Comparison of ENCODE assay signal across 9 mouse cellular contexts in the genomic region with DNA sequence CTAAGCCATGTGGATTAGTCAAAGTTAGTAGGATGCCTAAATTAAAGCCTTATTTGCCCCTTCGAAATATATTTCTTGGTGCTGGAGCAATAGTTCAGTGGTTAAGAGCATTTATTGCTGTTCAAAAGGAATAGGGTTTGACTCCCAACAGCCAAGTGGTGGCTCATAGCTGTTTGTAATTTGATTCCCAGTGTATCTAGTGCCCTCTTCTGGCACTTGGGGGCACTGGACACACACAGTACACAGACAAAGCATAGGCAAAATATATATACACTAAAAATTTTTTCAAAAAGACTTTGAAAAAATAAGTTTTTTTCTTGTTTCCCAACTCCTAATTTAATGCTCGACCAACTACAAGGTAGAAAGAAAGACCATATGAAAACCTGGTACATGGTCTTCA. TPM values are rescaled to one million over a fixed set of nuclear protein-coding genes. Genes with fewer than 3 reads are reported as not detected.
DNase-seq lines count a peak whose midpoint lies in the region; ATAC-seq lines count a peak whose summit lies in the region.
"Had no signal": no experiment of that assay in that cellular context is flagged by ENCODE, and none has a peak within 500 bp of the region (broad histone marks: within the 10 kb centered on the region; RNA-seq: fewer than 3 reads in every experiment).

No protein-coding gene starts in this region.

- no peak overlapping the region for H3K27ac ChIP-seq in forebrain, embryonic 14.5 days (ENCODE audit: low read depth, low read length)
- H3K27ac ChIP-seq in forebrain, embryonic 12.5 days: no peak overlapping the region
- H3K27ac ChIP-seq: heart, embryonic 15.5 days had no signal

- ATAC-seq in forebrain, embryonic 14.5 days: no peak
- no peak for ATAC-seq in forebrain, embryonic 12.5 days (ENCODE audit: low FRiP score)
- ATAC-seq in granulocyte monocyte progenitor cell, adult 5-6 weeks (replicated peaks; ENCODE audit: poor library complexity, severe bottlenecking): peak; percentile 98
- ATAC-seq in megakaryocyte-erythroid progenitor cell, adult 5-6 weeks (replicated peaks; ENCODE audit: low FRiP score, low TSS enrichment, poor library complexity, severe bottlenecking): peak; percentile 98

- H3K36me3 ChIP-seq in forebrain, embryonic 14.5 days (ENCODE audit: control insufficient read depth, insufficient read depth, low read length): no peaks in the 10 kb centered on the region
- H3K36me3 ChIP-seq in forebrain, embryonic 12.5 days (replicated peaks): no peaks in the 10 kb centered on the region
- H3K36me3 ChIP-seq: heart, embryonic 15.5 days had no signal

- WGBS in forebrain, embryonic 14.5 days: 78% methylated on average over 2 of the region's 2 CpGs
- 84% methylated on average over 2 of the region's 2 CpGs for WGBS in forebrain, embryonic 12.5 days

- H3K9me3 ChIP-seq in forebrain, embryonic 14.5 days (replicated peaks; ENCODE audit: control insufficient read depth, low read length): no peaks in the 10 kb centered on the region
- H3K9me3 ChIP-seq in forebrain, embryonic 12.5 days: no peaks in the 10 kb centered on the region
- H3K9me3 ChIP-seq: heart, embryonic 15.5 days had no signal

- DNase-seq in forebrain, embryonic 14.5 days (ENCODE audit: low spot score): peak; percentile 35
- peak; percentile 12 to 37 for DNase-seq in spleen, postnatal 36 days (ENCODE audit: low spot score in 2 of 2)
- DNase-seq in spleen, adult 12 weeks (ENCODE audit: low spot score): no peak
- DNase-seq in urinary bladder, postnatal 25 days (ENCODE audit: low spot score): no peak
- no peak for DNase-seq in ovary, postnatal 14 days (ENCODE audit: low spot score)

- no peaks in the 10 kb centered on the region for H3K4me1 ChIP-seq in forebrain, embryonic 14.5 days (ENCODE audit: control insufficient read depth, insufficient read depth, low read length)
- H3K4me1 ChIP-seq in forebrain, embryonic 12.5 days: no peaks in the 10 kb centered on the region
- H3K4me1 ChIP-seq: heart, embryonic 15.5 days had no signal

- H3K27me3 ChIP-seq in forebrain, embryonic 14.5 days (replicated peaks; ENCODE audit: control insufficient read depth, insufficient read depth, low read length): no peaks in the 10 kb centered on the region
- H3K27me3 ChIP-seq in forebrain, embryonic 12.5 days: no peaks in the 10 kb centered on the region
- H3K27me3 ChIP-seq: heart, embryonic 15.5 days had no signal

- no peak overlapping the region for H3K4me2 ChIP-seq in forebrain, embryonic 14.5 days (ENCODE audit: low read length)
- no peak overlapping the region for H3K4me2 ChIP-seq in forebrain, embryonic 12.5 days
- H3K4me2 ChIP-seq: heart, embryonic 15.5 days had no signal

- no peak overlapping the region for H3K9ac ChIP-seq in forebrain, embryonic 14.5 days (ENCODE audit: low read length)
- no peak overlapping the region for H3K9ac ChIP-seq in forebrain, embryonic 12.5 days
- H3K9ac ChIP-seq: heart, embryonic 15.5 days had no signal

- H3K4me3 ChIP-seq in forebrain, embryonic 14.5 days (ENCODE audit: low read depth, low read length): no peak overlapping the region
- H3K4me3 ChIP-seq in forebrain, embryonic 12.5 days (replicated peaks): no peak overlapping the region
- H3K4me3 ChIP-seq: heart, embryonic 15.5 days had no signal

RNA-seq across cellular contexts. Expression of gene Zfp946, which starts 13.3 kb away (rescaled TPM):
- 29.8 and 37.7 TPM in 2 replicates for polyA plus RNA-seq in forebrain, embryonic 14.5 days (2014; fragmentation: Nextera tagmentation; extraction: Ambion mirVana)
- polyA plus RNA-seq in forebrain, embryonic 12.5 days (2016; fragmentation: Nextera tagmentation; extraction: Ambion mirVana): 33.2 and 34.0 TPM in 2 replicates
- total RNA-seq in granulocyte monocyte progenitor cell, adult 5-6 weeks (2014; fragmentation: Nextera tagmentation): 10.1 and 10.2 TPM in 2 replicates
- 3.2 and 8.2 TPM in 2 replicates for total RNA-seq in granulocyte monocyte progenitor cell, adult 5-6 weeks (2017)
- total RNA-seq in megakaryocyte-erythroid progenitor cell, adult 5-6 weeks (2014; fragmentation: Nextera tagmentation): 5.2 and 6.5 TPM in 2 replicates
- total RNA-seq in megakaryocyte-erythroid progenitor cell, adult 5-6 weeks (2017): 2.8 and 3.2 TPM in 2 replicates

RNA-seq across cellular contexts. Expression of gene Zfp758, which starts 49.5 kb away (rescaled TPM):
- 7.2 and 11.9 TPM in 2 replicates for polyA plus RNA-seq in forebrain, embryonic 14.5 days (2014; fragmentation: Nextera tagmentation; extraction: Ambion mirVana)
- 10.0 and 10.1 TPM in 2 replicates for polyA plus RNA-seq in forebrain, embryonic 12.5 days (2016; fragmentation: Nextera tagmentation; extraction: Ambion mirVana)
- total RNA-seq in granulocyte monocyte progenitor cell, adult 5-6 weeks (2014; fragmentation: Nextera tagmentation): 3.1 and 15.2 TPM in 2 replicates
- 9.9 and 17.9 TPM in 2 replicates for total RNA-seq in granulocyte monocyte progenitor cell, adult 5-6 weeks (2017)
- total RNA-seq in megakaryocyte-erythroid progenitor cell, adult 5-6 weeks (2014; fragmentation: Nextera tagmentation): 10.8 and 15.4 TPM in 2 replicates
- 14.8 and 30.3 TPM in 2 replicates for total RNA-seq in megakaryocyte-erythroid progenitor cell, adult 5-6 weeks (2017)

RNA-seq across cellular contexts. Expression of gene Zfp944, which starts 49.6 kb away (rescaled TPM):
- polyA plus RNA-seq in forebrain, embryonic 14.5 days (2014; fragmentation: Nextera tagmentation; extraction: Ambion mirVana): 19.8 and 23.8 TPM in 2 replicates
- polyA plus RNA-seq in forebrain, embryonic 12.5 days (2016; fragmentation: Nextera tagmentation; extraction: Ambion mirVana): 17.0 TPM in 2 replicates
- 10.9 and 17.8 TPM in 2 replicates for total RNA-seq in granulocyte monocyte progenitor cell, adult 5-6 weeks (2014; fragmentation: Nextera tagmentation)
- total RNA-seq in granulocyte monocyte progenitor cell, adult 5-6 weeks (2017): 13.1 and 13.5 TPM in 2 replicates
- total RNA-seq in megakaryocyte-erythroid progenitor cell, adult 5-6 weeks (2014; fragmentation: Nextera tagmentation): 16.6 and 26.8 TPM in 2 replicates
- total RNA-seq in megakaryocyte-erythroid progenitor cell, adult 5-6 weeks (2017): 6.8 and 11.1 TPM in 2 replicates

Comparison
In these comparisons a context has a peak if more than half of its experiments do, and no peak if none do; other contexts are left out.
1. DNase-seq: peak in forebrain, embryonic 14.5 days (single experiment) and spleen, postnatal 36 days (2 of 2); none in spleen, adult 12 weeks (single experiment), urinary bladder, postnatal 25 days (single experiment) and ovary, postnatal 14 days (single experiment).
2. ATAC-seq: peak in granulocyte monocyte progenitor cell, adult 5-6 weeks (single experiment) and megakaryocyte-erythroid progenitor cell, adult 5-6 weeks (single experiment); none in forebrain, embryonic 14.5 days (single experiment) and forebrain, embryonic 12.5 days (single experiment).